Comparison of ENCODE assay signal across 8 mouse cellular contexts in genomic region chr7:129648938-129649337, GRCm38 (mm10). TPM values are rescaled to one million over a fixed set of nuclear protein-coding genes. Genes with fewer than 3 reads are reported as not detected.
DNase-seq lines count a peak whose midpoint lies in the region; ATAC-seq and TF ChIP-seq lines count a peak whose summit lies in the region.

No protein-coding gene starts in this region.

- WGBS in hindbrain, embryonic 11.5 days = 8% methylated on average over 6 of the region's 6 CpGs

- no peak overlapping the region for H3K27ac ChIP-seq in hindbrain, embryonic 11.5 days (ENCODE audit: low read depth, low read length)

- H3K9me3 ChIP-seq in hindbrain, embryonic 11.5 days (ENCODE audit: control insufficient read depth, low read length) = no peaks in the 10 kb centered on the region

- H3K27me3 ChIP-seq in hindbrain, embryonic 11.5 days (ENCODE audit: control insufficient read depth, insufficient read depth, low read length) = no peaks in the 10 kb centered on the region

- peak; percentile 33; the same call in 1 of the 2 replicates for ATAC-seq in hindbrain, embryonic 11.5 days (ENCODE audit: low FRiP score)

- H3K36me3 ChIP-seq in hindbrain, embryonic 11.5 days (ENCODE audit: control insufficient read depth, insufficient read depth, low read length) = no peaks in the 10 kb centered on the region

- TF ChIP-seq POLR2A in brain, embryonic 14.5 days (IDR thresholded peaks at IDR 0.05; ENCODE audit: borderline replicate concordance, extremely low read depth, insufficient read depth, insufficient read length, poor library complexity, severe bottlenecking) = no peak

- no peak overlapping the region for H3K4me2 ChIP-seq in hindbrain, embryonic 11.5 days (replicated peaks; ENCODE audit: low read depth, low read length)

- DNase-seq in ES-CJ7 (ENCODE audit: low read depth, low spot score) = peak; percentile 89
- DNase-seq in brain, embryonic 14.5 days (ENCODE audit: low read depth) = peak; percentile 93
- DNase-seq in fibroblast of lung, adult 2 months (ENCODE audit: low read depth) = peak; percentile 58
- DNase-seq in hindbrain, embryonic 11.5 days (ENCODE audit: low spot score) = peak; percentile 93
- peak; percentile 94 to 96 for DNase-seq in layer of hippocampus, postnatal 10 days (ENCODE audit: low spot score in 2 of 2)
- DNase-seq in lung, postnatal 10 days = peak; percentile 92
- DNase-seq in right cerebral cortex, adult 18-20 months = peak; percentile 87
- peak; percentile 78 to 79 for DNase-seq in urinary bladder, adult 18-20 months (ENCODE audit: low spot score in 2 of 2)

- H3K4me1 ChIP-seq in hindbrain, embryonic 11.5 days (replicated peaks; ENCODE audit: control insufficient read depth, insufficient read depth, low read length) = no peaks in the 10 kb centered on the region

- no peak overlapping the region for H3K4me3 ChIP-seq in hindbrain, embryonic 11.5 days (ENCODE audit: low read depth, low read length)

- H3K9ac ChIP-seq in hindbrain, embryonic 11.5 days (ENCODE audit: low read depth, low read length) = no peak overlapping the region

- TF ChIP-seq CTCF in brain, embryonic 14.5 days (IDR thresholded peaks at IDR 0.05; ENCODE audit: borderline replicate concordance, extremely low read depth, insufficient read depth, insufficient read length) = peak; percentile 94

RNA-seq across cellular contexts. Expression of gene Wdr11, which starts 57.3 kb away (rescaled TPM):
- 34.2 and 38.2 TPM in 2 replicates for polyA plus RNA-seq in brain, embryonic 14.5 days (2012; rRNA removed)
- polyA plus RNA-seq in hindbrain, embryonic 11.5 days (2014; fragmentation: Nextera tagmentation; extraction: Ambion mirVana) = 34.0 and 35.6 TPM in 2 replicates
- total RNA-seq in layer of hippocampus, postnatal 10 days (2021) = 10 to 100 TPM; 45.3 to 48.5 TPM
